Mouse (Mus musculus): ENCODE data around the gene Dpp10. TPM values are rescaled to one million over a fixed set of nuclear protein-coding genes. Genes with fewer than 3 reads are reported as not detected.

The Dpp10 gene
- polyA plus RNA-seq, 1 experiment from 2014 or later = 0.45 TPM

DNA sequence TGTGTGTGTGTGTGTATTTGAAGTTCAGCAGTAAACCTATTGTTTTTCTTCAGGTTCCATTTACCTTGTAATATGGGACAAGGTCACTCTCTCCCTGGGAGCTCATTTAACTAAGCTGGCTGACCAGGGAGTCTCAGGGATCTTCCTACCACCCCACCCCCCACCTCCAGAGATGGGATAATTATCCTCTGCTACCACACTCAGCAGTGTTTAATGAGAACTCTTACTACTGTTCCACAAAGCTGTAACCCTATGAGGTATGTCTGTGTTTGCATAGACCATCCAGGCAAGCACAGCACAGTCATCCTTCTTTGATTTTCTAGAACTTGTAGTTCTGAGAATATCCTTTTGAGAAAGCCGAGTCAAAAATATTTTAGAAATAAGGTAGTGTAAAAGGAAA is 471.6 kb downstream of the Dpp10 start:
- ATAC-seq (replicated peaks; ENCODE audit: low FRiP score) = peak; percentile 70
- H3K9me3 ChIP-seq (replicated peaks) = no peaks in the 10 kb centered on the region
- no peak overlapping the region for H3K4me3 ChIP-seq (replicated peaks)
- no peak overlapping the region for H3K4me2 ChIP-seq
- no peaks in the 10 kb centered on the region for H3K36me3 ChIP-seq
- WGBS = 69% methylated on average over 1 of the region's 1 CpGs
- no peak overlapping the region for H3K27ac ChIP-seq
- H3K4me1 ChIP-seq = no peaks in the 10 kb centered on the region
- H3K27me3 ChIP-seq = no peaks in the 10 kb centered on the region
- no peak overlapping the region for H3K9ac ChIP-seq

DNA sequence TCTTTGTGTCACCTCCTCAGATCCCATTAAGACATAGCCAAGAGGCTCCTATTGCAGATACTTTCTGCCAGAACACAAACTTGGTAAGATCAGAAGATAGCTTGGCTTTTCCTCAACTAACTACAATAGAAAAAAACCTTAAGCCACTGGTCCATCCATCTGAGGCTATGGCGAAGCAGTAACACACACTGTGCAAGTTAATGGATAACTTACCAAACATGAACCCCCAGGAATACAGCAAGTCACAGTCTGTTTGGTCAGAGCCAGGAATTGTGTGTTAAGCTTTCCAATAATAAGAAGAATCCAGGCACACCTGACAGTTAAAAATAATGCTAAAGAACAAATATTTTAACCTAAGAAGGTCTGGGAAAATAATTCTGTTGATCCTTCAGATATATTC is 502.9 kb downstream of the Dpp10 start:
- Histone ChIP-seq H3K9me3 (replicated peaks) (no peaks in the 10 kb centered on the region), H3K4me1 (no peaks in the 10 kb centered on the region), H3K4me3 (replicated peaks) (no peak overlapping the region), H3K4me2 (no peak overlapping the region), H3K9ac (no peak overlapping the region), H3K36me3 (no peaks in the 10 kb centered on the region), H3K27me3 (no peaks in the 10 kb centered on the region), H3K27ac (no peak overlapping the region)
- ATAC-seq (replicated peaks; ENCODE audit: low FRiP score) = peak; percentile 86; the same call in 1 of the 2 replicates
- 59% methylated on average over 1 of the region's 1 CpGs for WGBS

DNA sequence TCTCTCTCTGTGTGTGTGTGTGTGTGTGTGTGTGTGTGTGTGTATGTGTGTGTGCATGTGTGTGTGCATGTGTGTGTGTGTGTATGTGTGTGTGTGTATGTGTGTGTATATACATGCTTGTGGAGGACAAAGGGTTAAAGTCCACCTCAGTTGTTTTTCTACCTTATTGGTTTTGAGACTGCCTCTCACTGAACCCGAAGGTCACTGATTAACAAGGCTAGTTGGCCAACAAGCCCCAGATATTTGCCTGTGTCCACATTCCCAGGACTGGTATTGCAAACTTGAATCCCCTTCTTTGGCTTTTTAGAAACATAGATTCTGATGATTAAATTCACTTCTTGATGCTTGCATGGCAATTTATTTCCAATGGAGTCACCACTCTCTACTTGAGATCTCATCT is 577.6 kb downstream of the Dpp10 start:
- WGBS = 38% methylated on average over 1 of the region's 1 CpGs
- H3K9me3 ChIP-seq (replicated peaks) = no peaks in the 10 kb centered on the region
- H3K27ac ChIP-seq = no peak overlapping the region
- ATAC-seq (replicated peaks; ENCODE audit: low FRiP score) = no peak; the same call in 1 of the 2 replicates
- no peaks in the 10 kb centered on the region for H3K27me3 ChIP-seq
- no peaks in the 10 kb centered on the region for H3K4me1 ChIP-seq
- H3K4me2 ChIP-seq = no peak overlapping the region
- H3K4me3 ChIP-seq (replicated peaks) = no peak overlapping the region
- H3K9ac ChIP-seq = no peak overlapping the region
- no peaks in the 10 kb centered on the region for H3K36me3 ChIP-seq

DNA sequence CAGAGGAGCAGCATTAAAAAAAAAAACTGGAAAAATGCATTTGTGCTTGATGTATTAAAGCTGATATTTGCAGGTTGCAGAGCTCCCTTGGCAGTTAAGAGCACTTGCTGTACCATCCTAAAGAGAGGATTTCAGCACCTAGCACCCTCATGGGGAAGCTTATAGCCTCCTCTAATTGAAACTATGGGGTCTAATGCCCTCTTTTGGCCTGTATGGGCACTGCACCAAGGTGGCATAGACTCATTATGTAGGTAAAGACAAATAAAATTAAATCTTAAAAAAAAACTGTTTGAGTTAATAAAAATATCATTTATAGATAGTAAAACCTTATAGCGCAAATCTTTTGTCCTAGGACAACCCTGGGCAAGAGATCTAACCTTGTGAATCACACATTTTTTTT is 631.2 kb downstream of the Dpp10 start:
- Histone ChIP-seq H3K4me1 (no peaks in the 10 kb centered on the region), H3K9me3 (replicated peaks) (no peaks in the 10 kb centered on the region), H3K4me3 (replicated peaks) (no peak overlapping the region), H3K27me3 (no peaks in the 10 kb centered on the region), H3K27ac (no peak overlapping the region), H3K36me3 (no peaks in the 10 kb centered on the region), H3K9ac (no peak overlapping the region), H3K4me2 (no peak overlapping the region)
- ATAC-seq (replicated peaks; ENCODE audit: low FRiP score) = no peak
- 73% methylated on average over 1 of the region's 1 CpGs for WGBS

DNA sequence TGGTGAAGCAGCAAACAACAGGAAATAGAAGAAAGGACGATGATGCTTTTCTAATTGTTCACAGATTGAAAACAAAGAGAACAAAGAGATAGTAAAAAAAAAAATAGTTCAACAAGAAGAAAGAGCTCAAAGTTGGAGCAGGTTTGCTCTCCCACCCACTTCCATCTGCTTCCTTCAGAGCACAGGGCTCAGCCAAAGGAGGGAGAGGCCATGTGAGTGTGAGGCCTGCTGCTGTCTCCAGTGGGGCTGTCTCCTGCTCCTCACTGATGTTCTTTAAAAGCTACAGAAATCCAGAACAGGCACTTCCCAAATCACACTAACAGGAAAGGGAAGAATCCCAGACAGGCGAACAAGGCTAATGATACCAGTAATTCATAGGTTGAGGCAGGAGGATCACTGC is 694.1 kb downstream of the Dpp10 start:
- no peak overlapping the region for H3K9ac ChIP-seq
- no peak for ATAC-seq (replicated peaks; ENCODE audit: low FRiP score)
- WGBS = 72% methylated on average over 2 of the region's 2 CpGs
- H3K27me3 ChIP-seq = no peaks in the 10 kb centered on the region
- no peak overlapping the region for H3K4me2 ChIP-seq
- H3K4me1 ChIP-seq = no peaks in the 10 kb centered on the region
- H3K4me3 ChIP-seq (replicated peaks) = no peak overlapping the region
- no peaks in the 10 kb centered on the region for H3K9me3 ChIP-seq (replicated peaks)
- no peak overlapping the region for H3K27ac ChIP-seq
- no peaks in the 10 kb centered on the region for H3K36me3 ChIP-seq

DNA sequence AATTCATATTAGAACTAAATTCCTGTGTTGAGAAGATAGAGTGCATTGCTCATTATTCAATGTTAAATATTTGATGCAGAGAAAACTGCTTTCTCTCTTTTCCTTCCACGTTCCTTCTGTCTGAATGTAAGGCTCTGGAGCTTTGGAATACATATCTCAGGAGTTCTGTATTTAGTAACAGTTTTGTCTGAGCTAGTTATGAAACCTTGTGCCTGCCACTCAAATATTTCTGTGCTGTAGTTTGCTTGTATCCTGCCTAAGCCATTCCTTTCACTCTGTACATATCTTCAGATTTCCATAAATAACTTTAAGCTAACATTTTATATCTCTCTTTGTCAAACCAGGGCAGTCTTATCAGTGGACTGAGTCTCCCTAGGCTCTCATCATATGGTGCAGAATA is 707.5 kb downstream of the Dpp10 start:
- no peaks in the 10 kb centered on the region for H3K36me3 ChIP-seq
- no peaks in the 10 kb centered on the region for H3K27me3 ChIP-seq
- no peak overlapping the region for H3K4me2 ChIP-seq
- ATAC-seq (replicated peaks; ENCODE audit: low FRiP score) = no peak
- no peak overlapping the region for H3K4me3 ChIP-seq (replicated peaks)
- 0 out of 2 replicates have a peak, but pooled peaks cover 4% of the 10 kb centered on the region for H3K9me3 ChIP-seq (replicated peaks)
- H3K27ac ChIP-seq = no peak overlapping the region
- 70% methylated on average over 1 of the region's 1 CpGs for whole genome bisulfite sequencing
- H3K9ac ChIP-seq = no peak overlapping the region
- no peaks in the 10 kb centered on the region for H3K4me1 ChIP-seq

DNA sequence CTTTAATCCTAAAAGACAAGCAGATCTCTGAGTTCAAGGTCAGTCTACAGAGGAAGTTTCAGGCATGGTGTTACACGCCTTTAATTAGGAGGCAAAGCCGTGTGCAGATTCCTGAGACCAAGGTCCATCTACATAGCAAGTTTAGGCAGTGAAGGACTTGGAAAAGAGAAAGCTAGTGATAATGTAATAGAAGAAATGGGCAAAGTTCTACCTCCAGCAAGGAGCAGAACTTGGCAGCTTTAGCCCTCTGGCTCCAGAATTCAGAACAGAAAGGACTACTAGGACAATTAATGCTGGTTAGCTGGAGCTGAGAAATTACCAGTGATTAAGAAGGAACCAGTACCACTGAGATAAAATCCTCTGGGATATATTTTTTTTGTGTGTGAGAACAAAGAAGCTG is 728.5 kb downstream of the Dpp10 start:
- no peaks in the 10 kb centered on the region for H3K9me3 ChIP-seq (replicated peaks)
- no peak overlapping the region for H3K9ac ChIP-seq
- no peak overlapping the region for H3K4me2 ChIP-seq
- H3K36me3 ChIP-seq = no peaks in the 10 kb centered on the region
- ATAC-seq (replicated peaks; ENCODE audit: low FRiP score) = no peak
- H3K4me1 ChIP-seq = no peaks in the 10 kb centered on the region
- H3K4me3 ChIP-seq (replicated peaks) = no peak overlapping the region
- no peak overlapping the region for H3K27ac ChIP-seq
- WGBS = 83% methylated on average over 2 of the region's 2 CpGs
- no peaks in the 10 kb centered on the region for H3K27me3 ChIP-seq
